Mouse (Mus musculus) bone marrow, adult 2 months (tissue): ENCODE data around the gene Raver2.

Experiments
- CTCF ChIP-seq: fragments of 200-500 bp; IDR thresholded peaks from 2 replicates; pipeline ENCODE4 v1.5.1; 2011; ENCODE audit warnings: low read length, control low read depth; ENCODE audit not compliant: control insufficient read depth, insufficient read depth
- POLR2A ChIP-seq: fragments of 200-500 bp; IDR thresholded peaks from 2 replicates; pipeline ENCODE4 v1.6.1; 2011; ENCODE audit warnings: low read depth, mild to moderate bottlenecking, control low read depth, low read length, borderline replicate concordance; ENCODE audit not compliant: control insufficient read depth

GRCm38 (mm10) chr4:101046576-101046975, 22.2 kb upstream of the Raver2 start:
- no peak for TF ChIP-seq POLR2A
- TF ChIP-seq CTCF = no peak
